In genomic region chr2:118926998-118927739, GRCm38 (mm10) we compare ENCODE assay signal across 8 mouse cellular contexts. TPM values are rescaled to one million over a fixed set of nuclear protein-coding genes. Genes with fewer than 3 reads are reported as not detected.
DNase-seq lines count a peak whose midpoint lies in the region; ATAC-seq and TF ChIP-seq lines count a peak whose summit lies in the region.

No protein-coding gene starts in this region.

- peaks cover 36% of the 10 kb centered on the region for H3K4me1 ChIP-seq in G1E (ENCODE audit: insufficient read depth, low read depth, low read length)

- no peak for TF ChIP-seq CTCF in G1E (IDR thresholded peaks at IDR 0.05; ENCODE audit: low read depth, low read length)

- peak overlapping the region; percentile 77 for H3K4me3 ChIP-seq in G1E (ENCODE audit: low read depth, low read length)

- no peaks in the 10 kb centered on the region for H3K9me3 ChIP-seq in G1E (replicated peaks)

- peak; percentile 92 for DNase-seq in heart, adult 11 months
- DNase-seq in heart, postnatal 4 days: no peak
- DNase-seq in G1E (ENCODE audit: low spot score): no peak
- no peak for DNase-seq in urinary bladder, postnatal 36 days (ENCODE audit: low spot score in 2 of 2)
- no peak for DNase-seq in frontal cortex, postnatal 10 days (ENCODE audit: low spot score in 2 of 2)
- no peak for DNase-seq in right cerebral cortex, postnatal 4 days

- peaks cover 61% of the 10 kb centered on the region for H3K36me3 ChIP-seq in G1E (replicated peaks)

- ATAC-seq in G1E (ENCODE audit: extremely low read depth, insufficient number of reproducible peaks, low FRiP score, poor library complexity, severe bottlenecking): no peak
- ATAC-seq in hematopoietic stem cell, adult 5-6 weeks (replicated peaks in 1 of 2; ENCODE audit: insufficient read depth in 1 of 2, low FRiP score in 2 of 2, low TSS enrichment in 1 of 2, low read depth in 1 of 2, poor library complexity in 2 of 2, severe bottlenecking in 2 of 2): peak; percentile 40 to 46; a peak in 3 of 4 replicates
- peak; percentile 28 for ATAC-seq in megakaryocyte progenitor cell, adult 5-6 weeks (replicated peaks; ENCODE audit: poor library complexity)

- no peaks in the 10 kb centered on the region for H3K27me3 ChIP-seq in G1E (ENCODE audit: insufficient read depth, low read length)

RNA-seq across cellular contexts. Expression of gene Chst14, which starts 0.9 kb away (rescaled TPM):
- total RNA-seq in heart, postnatal 4 days (2021): 10 to 100 TPM; 15.0 to 15.4 TPM
- total RNA-seq in G1E (2014; fragmentation: Nextera tagmentation): 2.5 and 4.3 TPM in 2 replicates
- 1.2 and 1.3 TPM in 2 replicates for total RNA-seq in G1E (2017)
- 4.9 and 7.0 TPM in 2 replicates for polyA plus RNA-seq in G1E (2012)
- 4.0 and 4.5 TPM in 2 replicates for total RNA-seq in hematopoietic stem cell, adult 5-6 weeks (2017)
- total RNA-seq in megakaryocyte progenitor cell, adult 5-6 weeks (2015): 4.6 and 5.7 TPM in 2 replicates
- 1.5 and 4.7 TPM in 2 replicates for total RNA-seq in megakaryocyte progenitor cell, adult 5-6 weeks (2017)

RNA-seq across cellular contexts. Expression of gene Bahd1, which starts 27.0 kb away (rescaled TPM):
- total RNA-seq in heart, postnatal 4 days (2021): 10 to 100 TPM in 1 of 2 experiments, 1 to 10 TPM in 1; 9.6 to 10.3 TPM
- 38.2 and 53.9 TPM in 2 replicates for total RNA-seq in G1E (2014; fragmentation: Nextera tagmentation)
- total RNA-seq in G1E (2017): 11.0 and 12.5 TPM in 2 replicates
- polyA plus RNA-seq in G1E (2012): 135 and 153 TPM in 2 replicates
- 6.4 and 6.9 TPM in 2 replicates for total RNA-seq in hematopoietic stem cell, adult 5-6 weeks (2017)
- total RNA-seq in megakaryocyte progenitor cell, adult 5-6 weeks (2015): 6.0 and 6.5 TPM in 2 replicates
- 4.9 and 7.1 TPM in 2 replicates for total RNA-seq in megakaryocyte progenitor cell, adult 5-6 weeks (2017)
